Mouse (Mus musculus) cortical plate, adult 2 months (tissue): ENCODE data around the gene Elp5.

Source experiments
- CTCF ChIP-seq: fragments of 200-500 bp; IDR thresholded peaks from 2 replicates; pipeline ENCODE4 v1.5.1; 2011; ENCODE audit warnings: mild to moderate bottlenecking, control low read depth, low read length; ENCODE audit not compliant: insufficient read depth; ENCODE audit errors: extremely low read depth
- POLR2A ChIP-seq: fragments of 200-500 bp; IDR thresholded peaks from 2 replicates; pipeline ENCODE4 v1.6.1; 2011; ENCODE audit warnings: mild to moderate bottlenecking, low read length, control low read depth; ENCODE audit not compliant: insufficient read depth; ENCODE audit errors: extremely low read depth

DNA sequence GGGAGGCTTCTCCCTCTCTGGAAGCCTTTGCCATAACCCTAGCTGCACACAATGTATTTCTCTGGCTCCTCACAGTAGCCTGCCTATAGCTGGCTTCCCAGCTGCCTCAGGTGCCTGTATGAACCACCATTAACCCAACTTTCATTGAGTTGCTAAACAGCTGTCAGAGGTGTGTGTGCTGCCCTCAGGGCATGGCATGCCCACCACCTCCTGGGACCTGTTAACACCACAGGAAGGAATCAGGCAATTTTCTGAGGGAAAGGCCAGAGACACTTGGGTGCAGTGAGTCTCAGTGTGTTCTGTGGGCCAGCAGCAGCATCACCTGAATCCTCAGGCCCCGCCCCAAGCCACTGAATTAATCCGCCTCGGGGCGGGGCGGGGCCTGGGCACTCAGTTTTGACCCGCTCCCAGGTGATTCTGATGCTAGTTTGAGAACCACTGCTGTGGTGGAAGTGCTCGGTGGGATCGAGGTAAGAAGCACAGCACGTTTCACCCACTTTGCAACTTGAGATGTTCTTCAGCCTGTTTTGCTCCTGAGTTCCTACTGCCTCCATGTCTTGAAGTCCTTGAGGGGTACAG, 43.8 kb downstream of the Elp5 start:
- TF ChIP-seq CTCF, result no peak
- no peak for TF ChIP-seq POLR2A
